Mouse (Mus musculus): ENCODE data around the gene Rad9a. TPM values are rescaled to one million over a fixed set of nuclear protein-coding genes. Genes with fewer than 3 reads are reported as not detected.

Gene Rad9a
- polyA plus RNA-seq, 1 experiment from 2014 or later: 11.3 TPM

- Histone ChIP-seq H3K27me3 (ENCODE audit: control insufficient read depth, insufficient read depth, low read length) (no peaks in the 10 kb centered on the region), H3K4me1 (replicated peaks; ENCODE audit: control insufficient read depth, insufficient read depth) (no peaks in the 10 kb centered on the region), H3K36me3 (ENCODE audit: control insufficient read depth, insufficient read depth, low read length) (no peaks in the 10 kb centered on the region), H3K4me3 (ENCODE audit: low read depth, low read length) (no peak overlapping the region), H3K4me2 (replicated peaks; ENCODE audit: low read depth) (no peak overlapping the region), H3K27ac (replicated peaks) (no peak overlapping the region), H3K9ac (ENCODE audit: low read length) (no peak overlapping the region), H3K9me3 (ENCODE audit: control insufficient read depth, low read length) (no peaks in the 10 kb centered on the region)
- TF ChIP-seq EP300 (optimal IDR thresholded peaks at IDR 0.05) (no peak), CTCF (IDR thresholded peaks at IDR 0.05; ENCODE audit: low read depth) (no peak)
- DNase-seq (ENCODE audit: low spot score) (peak; percentile 72), ATAC-seq (ENCODE audit: low FRiP score, low TSS enrichment) (peak; percentile 74)
- WGBS: 26% methylated on average over 3 of the region's 3 CpGs
Measured at GRCm38 (mm10) chr19:4181892-4182291, 19.6 kb downstream of the Rad9a start.

GRCm38 (mm10) chr19:4180411-4180810 lies 21.1 kb downstream of the Rad9a start:
- TF ChIP-seq EP300 (optimal IDR thresholded peaks at IDR 0.05) (no peak), CTCF (IDR thresholded peaks at IDR 0.05; ENCODE audit: low read depth) (no peak)
- Histone ChIP-seq H3K27ac (replicated peaks) (no peak overlapping the region), H3K9ac (ENCODE audit: low read length) (no peak overlapping the region), H3K36me3 (ENCODE audit: control insufficient read depth, insufficient read depth, low read length) (no peaks in the 10 kb centered on the region), H3K4me1 (replicated peaks; ENCODE audit: control insufficient read depth, insufficient read depth) (peaks cover 2% of the 10 kb centered on the region; the same call in 1 of the 2 replicates), H3K4me2 (replicated peaks; ENCODE audit: low read depth) (no peak overlapping the region), H3K9me3 (ENCODE audit: control insufficient read depth, low read length) (no peaks in the 10 kb centered on the region), H3K27me3 (ENCODE audit: control insufficient read depth, insufficient read depth, low read length) (no peaks in the 10 kb centered on the region), H3K4me3 (ENCODE audit: low read depth, low read length) (no peak overlapping the region)
- DNase-seq (ENCODE audit: low spot score) (no peak), ATAC-seq (ENCODE audit: low FRiP score, low TSS enrichment) (no peak)
- WGBS: 86% methylated on average over 7 of the region's 7 CpGs

DNA sequence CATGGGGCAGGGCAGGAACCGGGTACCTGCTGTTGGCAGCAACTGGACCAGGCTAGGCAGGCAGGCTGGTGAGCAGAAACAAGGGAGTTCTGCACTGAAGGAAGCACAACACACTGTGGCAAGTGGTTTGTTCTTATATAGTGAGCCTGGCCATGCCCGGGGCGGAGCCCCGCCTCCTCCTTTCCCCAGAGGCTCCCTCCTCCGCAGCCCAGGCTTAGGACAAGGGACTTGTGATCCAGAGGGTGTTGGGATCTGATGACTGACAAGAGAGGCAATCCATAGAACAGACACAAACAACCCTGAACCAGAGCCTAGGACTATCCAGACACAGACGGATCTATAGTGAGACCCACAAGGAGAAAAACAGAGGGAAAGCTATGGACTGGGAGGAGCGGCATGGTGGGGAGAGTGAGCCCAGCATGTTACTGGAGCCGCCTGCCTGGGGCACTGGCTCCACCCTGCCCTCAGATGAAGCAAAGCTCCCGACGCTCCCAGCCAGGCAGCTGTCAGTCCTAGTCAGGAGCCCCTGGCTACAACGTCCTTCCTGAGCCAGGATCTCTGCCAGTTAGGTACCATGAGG lies 26.0 kb downstream of the Rad9a start, which contains the start of gene Carns1:
Gene Carns1 (minus strand): TSS at position 112 of the 580 bp plus-strand sequence.
- Histone ChIP-seq H3K9ac (ENCODE audit: low read length) (peak within 1 kb of the TSS; percentile 47), H3K4me3 (ENCODE audit: low read depth, low read length) (peak within 1 kb of the TSS; percentile 17; the same call in 1 of the 2 replicates), H3K36me3 (ENCODE audit: control insufficient read depth, insufficient read depth, low read length) (no peaks in the 10 kb centered on the region), H3K4me1 (replicated peaks; ENCODE audit: control insufficient read depth, insufficient read depth) (peaks cover 5% of the 10 kb centered on the region; the same call in 1 of the 2 replicates), H3K9me3 (ENCODE audit: control insufficient read depth, low read length) (no peaks in the 10 kb centered on the region), H3K4me2 (replicated peaks; ENCODE audit: low read depth) (peak within 1 kb of the TSS; percentile 51), H3K27ac (replicated peaks) (peak within 1 kb of the TSS; percentile 18; the same call in 1 of the 2 replicates), H3K27me3 (ENCODE audit: control insufficient read depth, insufficient read depth, low read length) (no peaks in the 10 kb centered on the region)
- TF ChIP-seq CTCF (IDR thresholded peaks at IDR 0.05; ENCODE audit: low read depth) (no peak), EP300 (optimal IDR thresholded peaks at IDR 0.05) (no peak)
- ATAC-seq (ENCODE audit: low FRiP score, low TSS enrichment) (peak; percentile 70), DNase-seq (ENCODE audit: low spot score) (peak; percentile 73)
- whole genome bisulfite sequencing: 8% methylated on average over 11 of the region's 11 CpGs

GRCm38 (mm10) chr19:4172925-4173324 lies 28.5 kb downstream of the Rad9a start:
- no peak overlapping the region for H3K9ac ChIP-seq (ENCODE audit: low read length)
- H3K9me3 ChIP-seq (ENCODE audit: control insufficient read depth, low read length): no peaks in the 10 kb centered on the region
- DNase-seq (ENCODE audit: low spot score) (no peak), ATAC-seq (ENCODE audit: low FRiP score, low TSS enrichment) (no peak)
- H3K4me1 ChIP-seq (replicated peaks; ENCODE audit: control insufficient read depth, insufficient read depth): peaks cover 10% of the 10 kb centered on the region; the same call in 1 of the 2 replicates
- no peak overlapping the region for H3K4me3 ChIP-seq (ENCODE audit: low read depth, low read length)
- no peaks in the 10 kb centered on the region for H3K27me3 ChIP-seq (ENCODE audit: control insufficient read depth, insufficient read depth, low read length)
- no peak overlapping the region for H3K27ac ChIP-seq (replicated peaks)
- H3K4me2 ChIP-seq (replicated peaks; ENCODE audit: low read depth): no peak overlapping the region
- 69% methylated on average over 11 of the region's 11 CpGs for WGBS
- no peaks in the 10 kb centered on the region for H3K36me3 ChIP-seq (ENCODE audit: control insufficient read depth, insufficient read depth, low read length)
- TF ChIP-seq CTCF (IDR thresholded peaks at IDR 0.05; ENCODE audit: low read depth) (no peak; the same call in 1 of the 2 replicates), EP300 (optimal IDR thresholded peaks at IDR 0.05) (no peak)

DNA sequence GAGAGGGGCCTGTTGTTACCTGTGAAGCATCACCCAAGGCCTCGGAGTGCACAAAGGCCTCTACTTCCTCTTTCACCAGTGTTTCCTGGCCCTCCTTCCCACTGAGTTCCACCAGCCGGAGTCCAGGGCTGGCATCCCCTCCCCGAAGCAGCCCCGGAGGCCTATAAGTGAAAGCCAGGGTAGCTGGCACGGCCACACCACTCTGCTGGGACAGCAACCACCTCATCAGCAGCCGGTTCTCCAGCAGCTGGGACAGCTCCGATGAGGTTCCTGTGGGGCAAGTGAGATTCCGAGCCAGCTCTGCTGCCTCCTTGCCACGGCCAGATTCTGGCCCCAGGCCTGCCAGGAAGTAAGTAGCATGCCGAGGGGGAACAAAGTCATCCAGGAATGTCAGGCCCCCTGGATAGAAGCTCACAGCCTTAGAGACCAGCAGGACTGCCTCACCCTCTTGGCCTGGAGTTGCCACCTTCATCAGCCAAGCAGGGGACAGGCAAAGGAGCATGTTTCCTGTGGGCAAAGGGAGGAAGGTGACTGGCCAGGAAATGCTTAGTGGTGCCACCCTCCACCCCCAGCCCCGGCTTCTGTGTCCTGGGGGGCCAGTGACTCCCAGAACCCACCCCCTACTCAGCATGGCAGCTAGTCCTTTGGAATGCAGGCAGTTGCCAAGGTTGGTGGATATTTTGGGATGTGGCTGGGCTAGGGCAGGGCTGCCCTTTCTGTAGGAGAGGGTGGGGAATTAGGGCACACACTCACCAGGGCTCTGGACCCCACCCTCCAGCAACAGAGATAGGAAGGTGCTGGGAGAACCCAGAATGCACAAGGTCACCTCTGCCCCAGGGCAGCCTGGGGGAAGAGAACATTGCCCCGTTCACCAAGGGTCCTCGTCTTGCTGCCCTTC lies 29.8 kb downstream of the Rad9a start:
- H3K4me3 ChIP-seq (ENCODE audit: low read depth, low read length): no peak overlapping the region
- no peaks in the 10 kb centered on the region for H3K36me3 ChIP-seq (ENCODE audit: control insufficient read depth, insufficient read depth, low read length)
- no peak overlapping the region for H3K4me2 ChIP-seq (replicated peaks; ENCODE audit: low read depth)
- no peaks in the 10 kb centered on the region for H3K27me3 ChIP-seq (ENCODE audit: control insufficient read depth, insufficient read depth, low read length)
- peak overlapping the region; percentile 27; the same call in 1 of the 2 replicates for H3K9ac ChIP-seq (ENCODE audit: low read length)
- WGBS: 58% methylated on average over 13 of the region's 13 CpGs
- DNase-seq (ENCODE audit: low spot score) (no peak), ATAC-seq (ENCODE audit: low FRiP score, low TSS enrichment) (no peak)
- H3K4me1 ChIP-seq (replicated peaks; ENCODE audit: control insufficient read depth, insufficient read depth): peaks cover 10% of the 10 kb centered on the region; the same call in 1 of the 2 replicates
- TF ChIP-seq EP300 (optimal IDR thresholded peaks at IDR 0.05): no peak
- no peak for TF ChIP-seq CTCF (IDR thresholded peaks at IDR 0.05; ENCODE audit: low read depth)
- no peaks in the 10 kb centered on the region for H3K9me3 ChIP-seq (ENCODE audit: control insufficient read depth, low read length)
- H3K27ac ChIP-seq (replicated peaks): no peak overlapping the region

Data from stomach, postnatal 0 days (tissue).